Mouse (Mus musculus): Measurements from ENCODE around the gene Map7.

GRCm38 (mm10) chr10:20171756-20172155 lies 23.5 kb downstream of the Map7 start:
- no peak for TF ChIP-seq CTCF (conservative IDR thresholded peaks at IDR 0.05; ENCODE audit: insufficient read depth, insufficient read length, low read depth, low read length)
- TF ChIP-seq POLR2A (IDR thresholded peaks at IDR 0.05; ENCODE audit: low read depth, low read length): no peak
